Mouse (Mus musculus): ENCODE results near the gene Abcc4.

GRCm38 (mm10) chr14:118629649-118630048, 76.4 kb downstream of the Abcc4 start:
- TF ChIP-seq CTCF (IDR thresholded peaks at IDR 0.05; ENCODE audit: low read depth, low read length) (no peak), GATA1 (IDR thresholded peaks at IDR 0.05; ENCODE audit: borderline replicate concordance, low read length) (no peak)
